Mouse (Mus musculus) testis, adult 2 months (tissue): ENCODE measurements at regions not wholly inside any gene's neighbourhood (a gene's known extent, or its start where the extent isn't known, plus 50 kb on each side); places are given as distances from the start of the nearest gene placed in this dataset.

ENCODE experiments used
- CTCF ChIP-seq: fragments of 200-500 bp; IDR thresholded peaks from 2 replicates; pipeline ENCODE4 v1.5.1; 2012; ENCODE audit warnings: low read depth, mild to moderate bottlenecking, inconsistent platforms, low read length, moderate library complexity; ENCODE audit not compliant: control insufficient read depth, insufficient read depth, insufficient replicate concordance
- POLR2A ChIP-seq: fragments of 200-500 bp; IDR thresholded peaks from 2 replicates; pipeline ENCODE4 v1.6.1; 2012; ENCODE audit warnings: low read depth, mild to moderate bottlenecking, inconsistent platforms, low read length, moderate library complexity; ENCODE audit not compliant: control insufficient read depth

- TF ChIP-seq POLR2A, result no peak
- TF ChIP-seq CTCF, result no peak
Observed at GRCm38 (mm10) chr6:51774771-51775170, 237.6 kb downstream of the Skap2 start.
